Mouse (Mus musculus) myocyte (in vitro differentiated cells): ENCODE measurements around the gene Chmp3. TPM values are rescaled to one million over a fixed set of nuclear protein-coding genes. Genes with fewer than 3 reads are reported as not detected.

Source experiments
- H3K27me3 ChIP-seq: one replicate; pipeline ENCODE4 v1.6.1; 2011; ENCODE audit not compliant: control insufficient read depth, insufficient read depth, insufficient read length
- H3K36me3 ChIP-seq: one replicate; pipeline ENCODE4 v1.6.1; 2011; ENCODE audit not compliant: control insufficient read depth, insufficient read depth
- H3K4me2 ChIP-seq: one replicate; pipeline ENCODE4 v1.6.1; 2011; ENCODE audit warnings: low read depth, control low read depth
- H3K4me3 ChIP-seq: one replicate; pipeline ENCODE4 v1.5.1; 2011; ENCODE audit warnings: mild to moderate bottlenecking, control low read depth, moderate library complexity
- H3K79me2 ChIP-seq: one replicate; pipeline ENCODE4 v1.6.1; 2011; ENCODE audit not compliant: control insufficient read depth, insufficient read depth
- H3ac ChIP-seq: one replicate; pipeline ENCODE4 v1.6.1; 2011; ENCODE audit not compliant: control insufficient read depth, insufficient read length
- CEBPB ChIP-seq: IDR thresholded peaks from 2 replicates; pipeline ENCODE4 v1.6.1; 2011; ENCODE audit warnings: mild to moderate bottlenecking, moderate library complexity; ENCODE audit not compliant: poor library complexity, insufficient read depth, severe bottlenecking
- E2F4 ChIP-seq: IDR thresholded peaks from one replicate; pipeline ENCODE4 v1.6.1; 2011; ENCODE audit warnings: mild to moderate bottlenecking, control low read depth, moderate library complexity; ENCODE audit not compliant: insufficient read depth
- MAX ChIP-seq: IDR thresholded peaks from one replicate; pipeline ENCODE4 v1.6.1; 2011; ENCODE audit warnings: low read depth, mild to moderate bottlenecking, control low read depth
- MYOD1 ChIP-seq, 3 experiments: IDR thresholded peaks; one replicate each; pipeline ENCODE4 v1.6.1; 2011; ENCODE audit warnings: control low read depth in 2 of 3, low read depth in 2 of 3, mild to moderate bottlenecking in 2 of 3, moderate library complexity in 1 of 3; ENCODE audit not compliant: insufficient read length in 2 of 3, control insufficient read depth in 1 of 3
- MYOG ChIP-seq, 3 experiments: IDR thresholded peaks; one replicate each; pipeline ENCODE4 v1.6.1; 2011; ENCODE audit warnings: control low read depth in 2 of 3, low read depth in 2 of 3, mild to moderate bottlenecking in 2 of 3; ENCODE audit not compliant: insufficient read length in 2 of 3, control insufficient read depth in 1 of 3, insufficient read depth in 1 of 3
- POLR2A ChIP-seq: IDR thresholded peaks from one replicate; pipeline ENCODE4 v1.6.1; 2011; ENCODE audit warnings: low read depth, mild to moderate bottlenecking, control low read depth, moderate library complexity; ENCODE audit not compliant: insufficient read length
- POLR2AphosphoS2 ChIP-seq: IDR thresholded peaks from one replicate; pipeline ENCODE4 v1.6.1; 2011; ENCODE audit warnings: low read depth, control low read depth; ENCODE audit not compliant: insufficient read length
- REST ChIP-seq: IDR thresholded peaks from one replicate; pipeline ENCODE4 v1.6.1; 2011; ENCODE audit warnings: mild to moderate bottlenecking, control low read depth, moderate library complexity; ENCODE audit not compliant: insufficient read depth, insufficient read length
- SRF ChIP-seq: IDR thresholded peaks from one replicate; pipeline ENCODE4 v1.6.1; 2011; ENCODE audit warnings: low read depth; ENCODE audit not compliant: control insufficient read depth, insufficient read length
- TCF12 ChIP-seq: IDR thresholded peaks from one replicate; pipeline ENCODE4 v1.6.1; 2011; ENCODE audit warnings: mild to moderate bottlenecking, control low read depth; ENCODE audit not compliant: poor library complexity, insufficient read depth, severe bottlenecking
- TCF3 ChIP-seq: IDR thresholded peaks from one replicate; pipeline ENCODE4 v1.6.1; 2011; ENCODE audit warnings: low read depth, control low read depth; ENCODE audit not compliant: insufficient read length
- USF1 ChIP-seq: IDR thresholded peaks from one replicate; pipeline ENCODE4 v1.6.1; 2011; ENCODE audit warnings: low read depth, mild to moderate bottlenecking, control low read depth, moderate library complexity
- polyA plus RNA-seq: library from polyadenylated mRNA; unstranded; fragments of >200 nt; fragmentation: generic; extraction: Trizol; gene quantifications from one replicate; pipeline ENCODE4 v1.2.1, GENCODE M21; 2012; ENCODE audit warnings: missing spikeins

The Chmp3 gene
- polyA plus RNA-seq, 1 experiment: 53.2 TPM

DNA sequence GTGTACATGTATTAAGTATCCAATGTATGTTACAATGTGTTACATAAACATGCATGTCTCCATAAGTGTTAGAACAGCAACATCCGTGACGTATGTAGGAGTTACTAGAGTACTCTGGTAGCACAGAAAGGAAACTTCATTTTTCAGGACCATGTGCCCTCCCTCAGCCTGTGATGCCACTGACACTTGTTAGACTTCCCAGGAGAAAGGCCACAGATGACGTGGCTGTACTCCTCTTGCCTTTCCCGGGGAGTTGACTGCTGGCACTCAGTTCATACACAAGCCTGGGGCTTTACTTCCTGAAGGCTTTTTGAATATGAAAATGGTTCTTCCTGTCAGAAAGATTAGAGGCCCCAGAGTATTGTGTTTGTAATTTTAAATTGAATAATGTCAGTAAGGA lies 39.5 kb upstream of the Chmp3 start:
- TF ChIP-seq TCF3: no peak
- TF ChIP-seq E2F4: no peak
- no peak for TF ChIP-seq USF1
- TF ChIP-seq MYOD1 (IDR thresholded peaks at IDR 0.05; ENCODE audit: control insufficient read depth in 1 of 3, insufficient read length in 2 of 3, low read depth in 2 of 3): no peak
- no peak for TF ChIP-seq POLR2A
- TF ChIP-seq REST: no peak
- no peak for TF ChIP-seq POLR2AphosphoS2
- no peak for TF ChIP-seq TCF12
- TF ChIP-seq SRF: no peak
- no peak for TF ChIP-seq MYOG (IDR thresholded peaks at IDR 0.05; ENCODE audit: control insufficient read depth in 1 of 3, insufficient read depth in 1 of 3, insufficient read length in 2 of 3, low read depth in 2 of 3)
- TF ChIP-seq CEBPB: no peak
- no peak for TF ChIP-seq MAX
- Histone ChIP-seq H3K36me3 (peaks cover 15% of the 10 kb centered on the region), H3K4me3 (no peak overlapping the region), H3ac (no peak overlapping the region), H3K27me3 (no peaks in the 10 kb centered on the region), H3K4me2 (no peak overlapping the region), H3K79me2 (no peaks in the 10 kb centered on the region)

DNA sequence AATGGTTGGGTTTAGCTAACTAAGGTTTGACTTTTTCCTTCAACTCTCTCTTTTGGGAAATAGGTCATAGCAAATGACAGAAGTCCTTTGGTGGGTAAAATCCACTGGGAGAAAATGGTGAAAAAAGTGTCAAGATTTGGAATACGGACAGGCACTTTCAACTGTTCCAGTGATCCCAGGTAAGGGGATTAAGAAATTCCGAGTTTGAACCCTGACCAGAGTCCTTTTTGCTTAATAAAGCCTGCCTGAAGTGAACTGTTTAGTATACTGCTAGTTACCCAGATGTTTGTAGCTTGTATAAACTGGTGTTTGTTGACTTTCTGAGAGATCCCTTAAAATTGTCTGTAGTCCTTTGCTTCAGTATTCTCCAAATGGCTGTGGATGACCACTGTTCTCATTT lies 37.9 kb upstream of the Chmp3 start:
- no peak overlapping the region for H3ac ChIP-seq
- peaks cover 19% of the 10 kb centered on the region for H3K36me3 ChIP-seq
- no peak overlapping the region for H3K4me3 ChIP-seq
- no peaks in the 10 kb centered on the region for H3K27me3 ChIP-seq
- H3K4me2 ChIP-seq: no peak overlapping the region
- no peak for TF ChIP-seq REST
- TF ChIP-seq POLR2A: no peak
- no peak for TF ChIP-seq MYOG (IDR thresholded peaks at IDR 0.05; ENCODE audit: control insufficient read depth in 1 of 3, insufficient read depth in 1 of 3, insufficient read length in 2 of 3, low read depth in 2 of 3)
- no peak for TF ChIP-seq USF1
- TF ChIP-seq MYOD1 (IDR thresholded peaks at IDR 0.05; ENCODE audit: control insufficient read depth in 1 of 3, insufficient read length in 2 of 3, low read depth in 2 of 3): no peak
- no peak for TF ChIP-seq SRF
- no peak for TF ChIP-seq TCF12
- no peak for TF ChIP-seq E2F4
- TF ChIP-seq MAX: no peak
- TF ChIP-seq POLR2AphosphoS2: no peak
- no peak for TF ChIP-seq CEBPB
- no peak for TF ChIP-seq TCF3
- no peaks in the 10 kb centered on the region for H3K79me2 ChIP-seq

DNA sequence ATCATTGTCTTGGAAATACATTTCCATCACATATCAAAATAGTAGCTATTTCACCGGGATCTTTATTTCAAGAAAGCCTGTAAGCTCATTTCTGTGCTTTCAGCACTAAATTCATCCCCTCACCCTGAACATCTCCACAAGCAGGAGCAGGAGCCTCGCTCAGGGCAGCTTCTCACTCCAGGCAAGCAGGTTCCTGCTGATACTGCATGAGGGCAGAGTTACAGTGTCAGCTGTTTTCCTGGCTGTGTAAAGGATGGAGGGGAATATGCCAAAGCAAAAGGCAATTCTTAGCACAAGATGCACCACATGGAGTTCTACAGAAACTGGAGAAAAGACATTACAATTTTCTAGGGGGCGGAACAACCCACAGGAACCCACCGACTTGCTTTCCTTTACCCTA lies 24.1 kb upstream of the Chmp3 start:
- TF ChIP-seq POLR2A (no peak), CEBPB (no peak), TCF12 (no peak), SRF (no peak), USF1 (no peak), POLR2AphosphoS2 (no peak)
- Histone ChIP-seq H3K79me2 (no peaks in the 10 kb centered on the region), H3K27me3 (no peaks in the 10 kb centered on the region)

DNA sequence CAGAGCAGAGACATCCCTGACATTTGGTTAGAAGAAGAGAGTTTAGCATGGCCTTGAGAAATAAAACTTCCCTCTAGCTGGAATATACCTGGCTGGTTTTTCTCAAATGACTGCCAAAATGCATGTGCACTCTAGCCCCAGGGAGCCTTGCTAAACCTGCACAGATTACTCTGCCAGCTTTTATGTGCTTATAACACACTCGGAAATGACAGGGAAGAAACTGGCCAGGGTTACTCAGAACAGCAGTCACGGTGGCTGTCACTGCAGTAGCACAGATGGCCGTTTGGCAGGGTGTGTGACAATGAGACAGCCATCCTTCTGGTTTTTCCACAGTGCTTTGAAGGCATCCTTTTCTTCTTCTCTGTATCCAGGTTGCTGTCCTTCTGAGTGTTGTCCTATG lies 18.0 kb upstream of the Chmp3 start:
- H3K4me2 ChIP-seq: no peak overlapping the region
- H3K4me3 ChIP-seq: no peak overlapping the region
- H3ac ChIP-seq: no peak overlapping the region
- no peaks in the 10 kb centered on the region for H3K36me3 ChIP-seq
- H3K27me3 ChIP-seq: no peaks in the 10 kb centered on the region
- H3K79me2 ChIP-seq: no peaks in the 10 kb centered on the region
- TF ChIP-seq SRF: no peak
- TF ChIP-seq E2F4: no peak
- TF ChIP-seq POLR2AphosphoS2: no peak
- TF ChIP-seq MYOD1 (IDR thresholded peaks at IDR 0.05; ENCODE audit: control insufficient read depth in 1 of 3, insufficient read length in 2 of 3, low read depth in 2 of 3): no peak
- TF ChIP-seq CEBPB: no peak
- no peak for TF ChIP-seq REST
- TF ChIP-seq MAX: no peak
- no peak for TF ChIP-seq MYOG (IDR thresholded peaks at IDR 0.05; ENCODE audit: control insufficient read depth in 1 of 3, insufficient read depth in 1 of 3, insufficient read length in 2 of 3, low read depth in 2 of 3)
- TF ChIP-seq POLR2A: no peak
- TF ChIP-seq TCF3: no peak
- TF ChIP-seq USF1: no peak
- no peak for TF ChIP-seq TCF12

More for the DNA sequence above, 24.1 kb upstream of the Chmp3 start:
- H3K36me3 ChIP-seq: peaks cover 2% of the 10 kb centered on the region
- no peak overlapping the region for H3K4me2 ChIP-seq
- H3K4me3 ChIP-seq: no peak overlapping the region
- no peak overlapping the region for H3ac ChIP-seq

DNA sequence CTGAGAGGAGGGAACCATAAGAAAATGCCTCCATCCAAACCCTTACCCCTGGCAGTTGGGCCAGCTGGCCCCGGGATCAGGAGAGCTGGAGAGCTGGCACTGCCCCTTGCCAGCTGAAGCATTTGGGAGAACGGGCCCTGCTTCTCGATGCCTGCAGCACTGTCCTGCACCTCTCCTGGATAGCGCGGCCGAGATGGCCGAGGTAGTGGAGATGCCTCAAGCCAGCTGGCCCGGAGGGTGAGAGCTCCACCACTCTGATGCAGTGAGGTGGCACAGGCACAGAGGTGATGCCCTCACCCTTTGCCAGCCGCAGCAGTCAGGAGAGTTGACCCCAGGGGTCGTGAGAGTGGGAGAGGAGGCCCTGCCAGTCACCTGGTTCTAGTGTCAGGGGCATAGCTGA lies 16.5 kb upstream of the Chmp3 start:
- TF ChIP-seq MYOG (IDR thresholded peaks at IDR 0.05; ENCODE audit: control insufficient read depth in 1 of 3, insufficient read depth in 1 of 3, insufficient read length in 2 of 3, low read depth in 2 of 3) (no peak), CEBPB (no peak), TCF12 (no peak), MYOD1 (IDR thresholded peaks at IDR 0.05; ENCODE audit: control insufficient read depth in 1 of 3, insufficient read length in 2 of 3, low read depth in 2 of 3) (no peak), POLR2A (no peak), POLR2AphosphoS2 (no peak), MAX (no peak), SRF (no peak), REST (no peak), USF1 (no peak), E2F4 (no peak), TCF3 (no peak)
- no peak overlapping the region for H3ac ChIP-seq
- H3K36me3 ChIP-seq: no peaks in the 10 kb centered on the region
- H3K4me3 ChIP-seq: no peak overlapping the region
- H3K27me3 ChIP-seq: no peaks in the 10 kb centered on the region
- H3K4me2 ChIP-seq: no peak overlapping the region
- no peaks in the 10 kb centered on the region for H3K79me2 ChIP-seq
